Mouse (Mus musculus) left cerebral cortex, postnatal 25 days (tissue): Measurements from ENCODE around the gene Mars. TPM values are rescaled to one million over a fixed set of nuclear protein-coding genes. Genes with fewer than 3 reads are reported as not detected.

ENCODE experiments used
- DNase-seq, 2 experiments: peaks; one replicate each; pipeline ENCODE4 v3.0.0; 2022; ENCODE audit warnings: low spot score in 2 of 2, mixed read lengths in 1 of 2
- intact Hi-C: fragments of 180-260 bp; cut with DNase I; formaldehyde crosslinking; loops from one replicate; pipeline ENCODE4 v1.15.1; 2025
- total RNA-seq, 2 experiments: library from RNA; stranded (reverse); gene quantifications; 2 replicates each; pipeline ENCODE4 v1.2.3; 2021

Gene Mars
- 10 to 100 TPM; 56.0 to 57.1 TPM for total RNA-seq

- intact Hi-C loops = loop anchor here (2.0 kb wide), 2 partner anchors 21 to 45 kb away; partner anchors contain the start of gene Dctn2
- peak; percentile 95 to 99 for DNase-seq
Measured at GRCm38 (mm10) chr10:127311476-127312355, at the start of gene Mars. TSS of gene Mars (minus strand) at chr10:127311786.

- intact Hi-C loops = no loop called here
- DNase-seq = no peak
Measured at GRCm38 (mm10) chr10:127360714-127361113, 49.1 kb upstream of the Mars start.

- intact Hi-C loops = loop anchor here (2.0 kb wide), 1 partner anchor 25 kb away; the partner anchor contains the start of gene R3hdm2
- DNase-seq = no peak
Measured at GRCm38 (mm10) chr10:127355336-127355735, 43.8 kb upstream of the Mars start.

- intact Hi-C loops = loop anchor here (1.0 to 5.0 kb wide), 3 partner anchors 27 to 128 kb away; partner anchors contain the start of gene R3hdm2
- peak; percentile 71 to 97 for DNase-seq
Measured at GRCm38 (mm10) chr10:127353909-127354895, 42.6 kb upstream of the Mars start, which contains the start of gene Inhbe. TSS of gene Inhbe (minus strand) at chr10:127354411.

- DNase-seq = no peak
- intact Hi-C loops = loop anchor here (5.0 kb wide), 1 partner anchor 130 kb away; no protein-coding TSS in a partner anchor
Measured at GRCm38 (mm10) chr10:127352766-127353165, 41.2 kb upstream of the Mars start.

GRCm38 (mm10) chr10:127352187-127352586, 40.6 kb upstream of the Mars start:
- intact Hi-C loops = loop anchor here (5.0 kb wide), 1 partner anchor 130 kb away; no protein-coding TSS in a partner anchor
- no peak for DNase-seq

GRCm38 (mm10) chr10:127351719-127352118, 40.1 kb upstream of the Mars start:
- intact Hi-C loops = loop anchor here (5.0 kb wide), 1 partner anchor 131 kb away; no protein-coding TSS in a partner anchor
- no peak for DNase-seq

- intact Hi-C loops = loop anchor here (5.0 kb wide), 1 partner anchor 131 kb away; no protein-coding TSS in a partner anchor
- DNase-seq = no peak
Measured at GRCm38 (mm10) chr10:127351285-127351595, 39.7 kb upstream of the Mars start.

- peak; percentile 72 to 80 for DNase-seq
- intact Hi-C loops = loop anchor here (5.0 kb wide), 1 partner anchor 132 kb away; no protein-coding TSS in a partner anchor
Measured at GRCm38 (mm10) chr10:127350594-127351284, 39.2 kb upstream of the Mars start.

- intact Hi-C loops = loop anchor here (5.0 kb wide), 1 partner anchor 132 kb away; no protein-coding TSS in a partner anchor
- peak; percentile 33 to 85 for DNase-seq
Measured at GRCm38 (mm10) chr10:127349810-127350209, 38.2 kb upstream of the Mars start.

- intact Hi-C loops = no loop called here
- no peak for DNase-seq
Measured at GRCm38 (mm10) chr10:127348957-127349356, 37.4 kb upstream of the Mars start.

- no peak for DNase-seq
- intact Hi-C loops = no loop called here
Measured at GRCm38 (mm10) chr10:127346173-127346572, 34.6 kb upstream of the Mars start.

GRCm38 (mm10) chr10:127343029-127343428, 31.4 kb upstream of the Mars start:
- intact Hi-C loops = no loop called here
- DNase-seq = no peak

- intact Hi-C loops = no loop called here
- DNase-seq = peak; percentile 66 to 81
Measured at GRCm38 (mm10) chr10:127341891-127342639, 30.5 kb upstream of the Mars start, which contains the start of gene Gli1. TSS of gene Gli1 (minus strand) at chr10:127341974.

- DNase-seq = no peak
- intact Hi-C loops = no loop called here
Measured at GRCm38 (mm10) chr10:127341360-127341690, 29.7 kb upstream of the Mars start.

GRCm38 (mm10) chr10:127340577-127341359, 29.2 kb upstream of the Mars start:
- DNase-seq = no peak
- intact Hi-C loops = no loop called here
